Mouse (Mus musculus) testis, adult 2 months (tissue): ENCODE data around the gene Parva.

Source experiments
- CTCF ChIP-seq: fragments of 200-500 bp; IDR thresholded peaks from 2 replicates; pipeline ENCODE4 v1.5.1; 2012; ENCODE audit warnings: low read depth, mild to moderate bottlenecking, inconsistent platforms, low read length, moderate library complexity; ENCODE audit not compliant: control insufficient read depth, insufficient read depth, insufficient replicate concordance
- POLR2A ChIP-seq: fragments of 200-500 bp; IDR thresholded peaks from 2 replicates; pipeline ENCODE4 v1.6.1; 2012; ENCODE audit warnings: low read depth, mild to moderate bottlenecking, inconsistent platforms, low read length, moderate library complexity; ENCODE audit not compliant: control insufficient read depth

- TF ChIP-seq POLR2A (no peak), CTCF (no peak)
These were observed 75.5 kb downstream of the Parva start for GRCm38 (mm10) chr7:112502845-112503244.
